Mouse (Mus musculus): ENCODE results near the gene 4930562C15Rik.

4930562C15Rik gene

DNA sequence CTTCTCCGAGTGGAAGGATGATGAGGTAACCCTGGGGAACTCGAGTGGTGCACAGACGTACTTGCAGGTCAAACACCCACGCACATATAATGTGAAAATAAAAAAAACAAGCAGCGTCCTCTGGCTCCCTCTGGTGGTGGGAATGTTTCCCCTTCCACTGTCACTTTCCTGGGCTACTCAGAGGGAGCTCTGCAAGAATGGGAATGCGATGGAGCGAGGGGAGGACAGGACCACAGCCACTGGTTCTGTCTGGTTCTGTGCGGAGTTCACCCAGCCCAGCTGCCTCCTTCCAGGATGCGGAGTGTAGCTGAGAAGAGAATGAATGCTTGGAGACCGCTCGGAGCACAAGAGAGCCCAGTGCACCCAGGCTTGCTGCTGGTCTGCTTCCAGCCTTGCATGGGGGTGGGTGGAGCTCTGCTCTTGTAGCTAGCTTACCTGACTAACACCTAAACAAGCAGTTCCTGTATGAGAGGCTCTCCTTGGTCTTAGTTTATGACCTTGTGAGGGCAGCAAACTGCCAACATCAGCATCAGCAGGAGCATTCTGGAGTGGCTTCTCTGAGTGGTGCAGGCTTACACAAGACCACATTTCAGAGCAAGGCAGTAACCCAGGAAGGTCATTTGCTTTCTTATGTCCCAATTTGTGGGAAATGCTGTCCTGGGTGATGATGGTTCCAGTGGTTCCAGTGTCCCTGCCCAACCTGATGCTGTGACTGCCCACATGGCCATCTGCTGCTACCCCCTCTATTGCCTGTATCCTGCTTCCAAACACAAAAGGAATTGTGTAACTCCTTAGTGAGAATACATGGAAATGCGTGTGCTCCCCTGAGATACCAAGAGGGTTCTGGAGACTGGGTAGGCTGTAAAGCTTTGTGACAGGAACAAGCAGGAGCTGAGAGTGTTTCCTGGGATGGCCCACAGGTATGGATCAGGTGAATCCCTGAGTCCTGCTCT lies 78.8 kb downstream of the 4930562C15Rik start:
- TF ChIP-seq GATA4 (IDR thresholded peaks at IDR 0.05; ENCODE audit: insufficient replicate concordance, low read length), result no peak

DNA sequence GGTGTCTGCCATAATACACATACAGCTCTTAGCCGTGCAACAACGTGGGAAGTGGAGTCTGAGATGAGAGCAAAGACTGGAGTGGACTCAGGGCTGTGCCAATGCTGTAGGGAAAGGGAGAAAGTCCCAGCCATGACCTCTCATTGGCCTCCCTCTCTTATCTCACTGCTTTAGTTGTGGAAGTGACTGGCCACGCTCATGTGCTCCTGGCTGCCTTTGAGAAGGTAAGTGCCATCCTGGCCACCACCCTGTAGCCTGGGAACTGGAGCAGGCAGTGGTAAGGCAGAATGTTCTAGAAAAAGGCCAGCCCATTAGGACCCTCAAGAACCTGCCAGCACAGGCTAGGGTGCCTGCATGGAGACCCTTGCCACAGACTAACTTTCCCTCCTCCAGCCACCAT lies 80.7 kb downstream of the 4930562C15Rik start:
- no peak for TF ChIP-seq GATA4 (IDR thresholded peaks at IDR 0.05; ENCODE audit: insufficient replicate concordance, low read length)

DNA sequence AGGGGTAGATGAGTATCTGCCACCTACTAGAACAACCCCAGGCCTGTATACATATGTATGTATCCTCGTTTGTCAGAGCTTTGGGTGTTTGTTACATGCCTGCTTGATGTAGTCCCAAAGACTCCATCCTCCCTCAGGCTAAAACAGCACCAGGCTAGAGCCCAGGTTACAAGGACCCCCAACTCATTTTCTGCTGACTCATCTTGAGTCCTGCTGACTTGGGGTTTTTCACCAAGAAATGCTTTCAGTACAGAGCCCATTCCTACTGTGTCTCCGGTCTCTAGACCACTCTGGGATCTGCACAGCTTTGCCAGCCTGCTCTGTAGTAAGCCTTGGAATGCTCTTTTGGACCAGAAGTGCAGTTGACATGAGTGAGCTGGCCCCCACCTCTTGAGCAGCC lies 81.4 kb downstream of the 4930562C15Rik start:
- no peak for TF ChIP-seq GATA4 (IDR thresholded peaks at IDR 0.05; ENCODE audit: insufficient replicate concordance, low read length)
